Mouse (Mus musculus) heart, embryonic 14.5 days (tissue): ENCODE results near the gene H2al1m. TPM values are rescaled to one million over a fixed set of nuclear protein-coding genes. Genes with fewer than 3 reads are reported as not detected.

ENCODE experiments used
- ATAC-seq: fragments of 200-750 bp; cut with Nextera tagmentation; 2 replicates; pipeline ENCODE4 v1.8.0; 2017; ENCODE audit warnings: low read depth, moderate TSS enrichment; ENCODE audit not compliant: insufficient number of reproducible peaks, insufficient read depth, low FRiP score
- H3K27ac ChIP-seq, 2 experiments: fragments of 200-500 bp in 1 of 2; fragments of 300-500 bp in 1 of 2; sonication (generic) in 1 of 2; replicated peaks in 1 of 2; 2 replicates each; pipeline ENCODE4 v1.5.1; 2012 to 2014; ENCODE audit warnings: low read depth in 2 of 2, low read length in 2 of 2, control low read depth in 1 of 2, mild to moderate bottlenecking in 1 of 2, mixed read lengths in 1 of 2; ENCODE audit not compliant: control insufficient read depth in 1 of 2, insufficient read depth in 1 of 2
- H3K27me3 ChIP-seq: fragments of 300-500 bp; sonication (generic); 2 replicates; pipeline ENCODE4 v1.6.1; 2014; ENCODE audit warnings: mild to moderate bottlenecking, low read length, control low read depth; ENCODE audit not compliant: control insufficient read depth, insufficient read depth
- H3K36me3 ChIP-seq: fragments of 300-500 bp; sonication (generic); 2 replicates; pipeline ENCODE4 v1.6.1; 2014; ENCODE audit warnings: mild to moderate bottlenecking, control low read depth, low read length, mixed read lengths; ENCODE audit not compliant: control insufficient read depth, insufficient read depth
- H3K4me1 ChIP-seq, 2 experiments: fragments of 200-500 bp in 1 of 2; fragments of 300-500 bp in 1 of 2; sonication (generic) in 1 of 2; 2 replicates each; pipeline ENCODE4 v1.6.1; 2012 to 2014; ENCODE audit warnings: low read length in 2 of 2, control low read depth in 1 of 2, mixed read lengths in 1 of 2; ENCODE audit not compliant: control insufficient read depth in 2 of 2, insufficient read depth in 2 of 2
- H3K4me2 ChIP-seq: fragments of 300-500 bp; sonication (generic); 2 replicates; pipeline ENCODE4 v1.6.1; 2014; ENCODE audit warnings: mild to moderate bottlenecking, low read length
- H3K4me3 ChIP-seq, 2 experiments: fragments of 200-500 bp in 1 of 2; fragments of 300-500 bp in 1 of 2; sonication (generic) in 1 of 2; 2 replicates each; pipeline ENCODE4 v1.5.1; 2012 to 2014; ENCODE audit warnings: low read length in 2 of 2, mild to moderate bottlenecking in 2 of 2, control low read depth in 1 of 2, low read depth in 1 of 2, moderate library complexity in 1 of 2; ENCODE audit not compliant: control insufficient read depth in 1 of 2, insufficient read depth in 1 of 2
- H3K9ac ChIP-seq: fragments of 300-500 bp; sonication (generic); 2 replicates; pipeline ENCODE4 v1.6.1; 2014; ENCODE audit warnings: mild to moderate bottlenecking, low read length
- H3K9me3 ChIP-seq: fragments of 300-500 bp; sonication (generic); 2 replicates; pipeline ENCODE4 v1.6.1; 2016; ENCODE audit warnings: low read length, control low read depth; ENCODE audit not compliant: control insufficient read depth
- WGBS: fragments of 180-500 bp; shearing (Covaris S2); extraction: QIAGEN DNeasy Blood & Tissue Kit; methylation state at CpG from one replicate; pipeline ENCODE4 v1.1.7; 2014; 5-methylcytosine and 5-hydroxymethylcytosine counted together
- polyA plus RNA-seq: library from polyadenylated mRNA; unstranded; fragments of >200 nt; fragmentation: Nextera tagmentation; extraction: Ambion mirVana; gene quantifications from 2 replicates; pipeline ENCODE4 v1.2.1, GENCODE M21; 2014

Gene H2al1m
- polyA plus RNA-seq, 1 experiment from 2014 or later = not detected

DNA sequence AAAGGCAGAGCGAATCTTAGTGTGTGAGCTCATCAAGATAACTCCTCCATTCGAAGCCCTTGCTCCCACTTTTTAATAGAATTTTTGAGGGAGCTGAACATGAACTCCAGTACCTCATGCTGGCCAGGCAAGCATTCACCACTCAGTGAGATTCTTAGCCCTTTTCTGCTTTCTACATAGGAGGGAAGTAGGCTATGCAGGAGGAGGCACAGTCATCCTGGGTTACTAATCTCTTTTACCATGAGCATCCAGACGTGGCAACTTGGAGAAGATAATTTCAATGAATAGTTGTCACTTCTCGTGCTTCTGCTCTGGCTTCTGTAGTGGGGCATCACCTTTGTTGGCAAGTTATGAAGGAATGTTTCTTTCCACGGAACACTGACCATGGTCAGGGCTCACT, 26.8 kb upstream of the H2al1m start, which contains the start of gene Gm14862:
TSS of gene Gm14862 (minus strand) at position 134 of the 400 bp plus-strand sequence.
- H3K4me3 ChIP-seq = no peak within 1 kb of the TSS
- H3K27me3 ChIP-seq = no peaks in the 10 kb centered on the region
- no peak within 1 kb of the TSS for H3K27ac ChIP-seq
- no peaks in the 10 kb centered on the region for H3K36me3 ChIP-seq
- no peaks in the 10 kb centered on the region for H3K9me3 ChIP-seq
- H3K4me2 ChIP-seq = no peak within 1 kb of the TSS
- 73% methylated on average over 5 of the region's 5 CpGs for WGBS
- no peak for ATAC-seq
- no peaks in the 10 kb centered on the region for H3K4me1 ChIP-seq
- no peak within 1 kb of the TSS for H3K9ac ChIP-seq

DNA sequence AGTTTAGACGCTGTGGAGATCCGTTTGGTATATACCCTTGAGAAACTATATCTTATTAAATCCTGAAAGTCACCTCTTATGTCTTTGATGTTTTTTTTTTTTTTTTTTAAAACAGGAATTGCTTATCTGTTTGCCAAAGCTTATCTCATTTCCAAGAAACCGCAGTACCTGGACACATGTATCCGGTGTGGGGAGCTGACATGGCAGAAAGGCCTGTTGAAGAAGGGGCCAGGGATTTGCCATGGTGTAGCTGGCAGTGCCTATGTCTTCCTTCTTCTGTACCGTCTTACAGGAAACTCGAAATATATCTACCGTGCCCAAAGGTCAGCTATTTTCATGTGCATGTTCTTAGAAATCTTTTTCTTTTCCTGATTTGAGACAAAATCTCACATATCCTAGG, 25.7 kb upstream of the H2al1m start:
- 78% methylated on average over 7 of the region's 7 CpGs for WGBS
- Histone ChIP-seq H3K27ac (no peak overlapping the region), H3K4me1 (no peaks in the 10 kb centered on the region), H3K4me3 (no peak overlapping the region), H3K4me2 (no peak overlapping the region), H3K9ac (no peak overlapping the region), H3K36me3 (no peaks in the 10 kb centered on the region), H3K9me3 (no peaks in the 10 kb centered on the region), H3K27me3 (no peaks in the 10 kb centered on the region)
- no peak for ATAC-seq

DNA sequence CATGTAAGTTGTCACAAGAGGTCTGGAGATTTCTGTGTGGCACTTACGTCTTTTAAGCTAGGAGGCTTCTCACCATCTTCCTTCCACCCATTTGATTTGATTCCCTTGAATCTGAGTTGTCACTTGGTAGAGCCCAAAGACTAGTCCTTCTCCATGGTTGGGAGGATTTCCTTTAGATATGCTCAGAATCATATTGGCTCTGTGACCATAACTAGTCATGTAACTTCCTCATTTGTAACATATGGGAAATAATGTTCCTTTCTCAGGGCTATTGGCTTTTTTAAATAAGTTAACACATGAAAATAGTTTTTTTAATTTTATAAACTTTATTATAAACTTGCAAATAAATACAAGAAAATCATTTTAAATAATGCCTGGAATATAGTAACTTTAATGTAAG, 24.3 kb upstream of the H2al1m start:
- Histone ChIP-seq H3K4me2 (no peak overlapping the region), H3K27ac (no peak overlapping the region), H3K27me3 (no peaks in the 10 kb centered on the region), H3K4me3 (no peak overlapping the region), H3K9me3 (no peaks in the 10 kb centered on the region), H3K9ac (no peak overlapping the region), H3K36me3 (no peaks in the 10 kb centered on the region), H3K4me1 (no peaks in the 10 kb centered on the region)
- 58% methylated on average over 1 of the region's 1 CpGs for WGBS
- no peak for ATAC-seq

DNA sequence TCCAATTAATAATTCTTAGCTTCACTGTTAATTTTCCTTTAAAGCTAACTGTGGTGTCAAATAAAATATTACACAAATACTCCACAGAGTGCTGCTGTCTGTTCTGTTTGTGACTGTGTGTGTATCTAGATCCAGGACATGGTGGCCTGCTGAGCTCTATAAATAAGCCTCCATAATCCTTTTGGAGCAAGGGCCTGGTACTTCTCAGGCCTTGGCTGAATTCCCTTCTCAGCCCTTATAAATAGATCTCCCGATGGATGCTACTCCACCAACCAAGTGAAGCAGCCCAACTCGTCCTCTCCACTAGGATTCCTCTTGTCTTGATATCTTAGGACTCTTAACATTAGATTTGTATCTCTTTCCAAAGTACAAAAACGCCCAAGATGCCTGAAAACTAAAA, 12.5 kb upstream of the H2al1m start:
- Histone ChIP-seq H3K36me3 (no peaks in the 10 kb centered on the region), H3K4me3 (no peak overlapping the region), H3K27me3 (no peaks in the 10 kb centered on the region), H3K27ac (peak overlapping the region in 1 of 2 experiments; percentile 50; a peak in 2 of 4 replicates), H3K4me2 (no peak overlapping the region), H3K4me1 (no peaks in the 10 kb centered on the region), H3K9ac (no peak overlapping the region), H3K9me3 (no peaks in the 10 kb centered on the region)
- 36% methylated on average over 3 of the region's 3 CpGs for WGBS
- no peak for ATAC-seq

DNA sequence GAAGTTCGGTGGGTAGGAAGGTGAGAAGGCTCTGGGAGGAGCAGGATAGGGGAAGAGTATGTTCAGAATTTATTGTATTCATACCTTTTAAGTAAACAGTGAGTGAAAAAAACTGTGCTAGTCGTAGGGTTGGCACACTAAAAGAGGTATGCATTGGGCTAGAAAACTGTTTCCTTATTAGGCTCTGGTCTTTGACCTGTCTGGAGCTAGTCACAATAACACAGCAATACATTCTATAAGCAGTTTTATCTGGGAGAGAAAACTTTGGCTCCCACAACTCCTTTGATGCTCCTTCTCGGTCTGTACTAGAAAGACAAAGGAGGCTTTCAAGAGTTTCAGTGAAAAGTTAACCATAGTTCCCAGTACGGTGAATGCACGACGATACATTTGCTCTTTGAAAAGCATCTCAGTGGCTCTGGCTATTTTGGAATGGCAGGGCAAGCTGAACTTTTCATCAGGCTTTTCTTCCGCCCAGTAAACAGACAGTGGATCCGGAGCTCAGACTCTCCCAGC, 11.6 kb upstream of the H2al1m start:
- 24% methylated on average over 8 of the region's 8 CpGs for WGBS
- Histone ChIP-seq H3K4me3 (peak overlapping the region; percentile 56 to 68), H3K9me3 (no peaks in the 10 kb centered on the region), H3K27me3 (no peaks in the 10 kb centered on the region), H3K27ac (peak overlapping the region; percentile 39 to 55; a peak in 3 of 4 replicates), H3K9ac (peak overlapping the region; percentile 76), H3K4me1 (no peaks in the 10 kb centered on the region), H3K36me3 (no peaks in the 10 kb centered on the region), H3K4me2 (peak overlapping the region; percentile 52)
- no peak for ATAC-seq

DNA sequence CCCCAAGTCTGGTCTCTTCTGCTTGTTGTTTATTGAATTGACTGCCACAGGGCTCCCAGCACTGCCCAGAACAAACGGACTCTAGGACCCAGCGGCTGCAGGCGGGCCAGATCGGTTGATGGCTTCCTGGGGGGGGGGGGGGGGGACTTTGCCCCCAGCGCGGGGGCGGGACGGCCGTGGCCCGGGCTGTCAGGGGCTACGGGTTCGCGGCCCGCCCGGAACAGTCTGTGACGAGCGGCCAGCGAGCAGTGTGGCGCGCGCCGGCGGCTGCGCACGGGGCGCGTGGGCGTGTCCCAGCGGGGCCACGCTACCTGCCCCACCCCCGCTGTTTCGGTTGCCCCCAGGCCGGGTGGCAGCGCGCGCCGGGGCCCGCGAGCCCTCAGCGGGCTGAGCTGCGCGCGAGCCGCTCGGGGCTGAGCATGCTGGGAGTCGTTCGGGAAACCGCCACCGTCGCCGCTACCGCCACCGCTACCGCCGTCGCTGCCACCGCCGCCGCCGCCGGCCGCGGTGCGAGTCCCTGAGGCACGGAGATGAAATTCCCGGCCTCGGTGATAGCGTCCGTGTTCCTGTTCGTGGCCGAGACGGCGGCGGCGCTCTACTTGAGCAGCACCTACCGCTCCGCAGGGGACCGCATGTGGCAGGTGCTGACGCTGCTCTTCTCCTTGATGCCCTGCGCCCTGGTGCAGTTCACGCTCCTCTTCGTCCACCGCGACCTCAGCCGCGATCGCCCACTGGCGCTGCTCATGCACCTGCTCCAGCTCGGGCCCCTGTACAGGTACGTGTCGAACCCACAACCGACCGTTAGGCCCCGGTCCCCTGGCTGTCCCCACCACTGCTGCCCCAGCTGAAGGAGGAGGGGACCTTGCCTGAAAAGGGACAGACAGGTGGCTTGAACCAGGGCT, 10.9 kb upstream of the H2al1m start, which contains the start of gene Xk:
TSS of gene Xk (plus strand) at position 297 of the 902 bp plus-strand sequence.
- peak within 1 kb of the TSS; percentile 39 to 55; a peak in 3 of 4 replicates for H3K27ac ChIP-seq
- H3K4me3 ChIP-seq = peak within 1 kb of the TSS; percentile 56 to 68
- no peaks in the 10 kb centered on the region for H3K36me3 ChIP-seq
- 8% methylated on average over 85 of the region's 94 CpGs for WGBS
- peak within 1 kb of the TSS; percentile 52 for H3K4me2 ChIP-seq
- H3K4me1 ChIP-seq = no peaks in the 10 kb centered on the region
- no peaks in the 10 kb centered on the region for H3K9me3 ChIP-seq
- no peaks in the 10 kb centered on the region for H3K27me3 ChIP-seq
- peak within 1 kb of the TSS; percentile 76 for H3K9ac ChIP-seq
- ATAC-seq = peak; percentile 79

DNA sequence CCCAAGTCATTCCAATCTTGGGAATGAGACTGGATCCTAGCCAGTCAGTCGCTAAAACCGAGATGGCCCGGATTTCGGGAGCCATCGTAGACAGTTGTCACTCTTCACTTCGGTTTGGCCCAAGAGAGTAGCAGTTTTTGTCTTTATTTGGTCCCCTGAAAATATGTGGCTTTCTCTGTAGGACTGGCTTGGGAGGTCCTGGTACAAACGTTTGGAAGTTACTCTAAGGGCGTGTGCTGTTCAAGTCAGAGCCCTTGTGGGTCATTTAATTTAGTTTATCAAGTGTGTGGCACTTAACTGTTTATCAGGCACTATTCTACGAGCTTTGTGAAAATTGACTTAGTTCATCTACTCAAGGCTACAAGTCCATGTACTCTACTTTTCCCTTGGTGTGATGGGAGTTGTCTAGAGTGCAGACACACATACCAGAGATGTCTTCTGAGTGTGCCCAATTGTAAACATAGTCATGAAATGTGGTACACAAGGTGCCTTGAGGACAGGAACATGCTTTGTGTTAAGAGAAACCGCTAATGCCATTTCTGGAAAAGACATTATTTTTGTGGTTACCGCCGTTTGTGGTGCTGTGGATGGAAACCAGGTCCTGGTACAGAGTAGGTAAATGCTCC, 10.1 kb upstream of the H2al1m start:
- Histone ChIP-seq H3K27me3 (no peaks in the 10 kb centered on the region), H3K27ac (no peak overlapping the region), H3K4me3 (peak overlapping the region; percentile 56 to 68), H3K9ac (peak overlapping the region; percentile 76), H3K4me2 (peak overlapping the region; percentile 52), H3K36me3 (no peaks in the 10 kb centered on the region), H3K9me3 (no peaks in the 10 kb centered on the region), H3K4me1 (no peaks in the 10 kb centered on the region)
- WGBS = 52% methylated on average over 12 of the region's 12 CpGs
- no peak for ATAC-seq
